Mouse (Mus musculus) megakaryocyte, embryonic 14.5 days (primary cell): ENCODE results near the gene Grap.

Source experiments
- FLI1 ChIP-seq: IDR thresholded peaks from 2 replicates; pipeline ENCODE4 v1.6.1; 2012; ENCODE audit warnings: low read length, inconsistent platforms, mixed read lengths
- GATA1 ChIP-seq: IDR thresholded peaks from 3 replicates; pipeline ENCODE4 v1.6.1; 2012; ENCODE audit warnings: mixed read lengths, low read length, inconsistent platforms, borderline replicate concordance

DNA sequence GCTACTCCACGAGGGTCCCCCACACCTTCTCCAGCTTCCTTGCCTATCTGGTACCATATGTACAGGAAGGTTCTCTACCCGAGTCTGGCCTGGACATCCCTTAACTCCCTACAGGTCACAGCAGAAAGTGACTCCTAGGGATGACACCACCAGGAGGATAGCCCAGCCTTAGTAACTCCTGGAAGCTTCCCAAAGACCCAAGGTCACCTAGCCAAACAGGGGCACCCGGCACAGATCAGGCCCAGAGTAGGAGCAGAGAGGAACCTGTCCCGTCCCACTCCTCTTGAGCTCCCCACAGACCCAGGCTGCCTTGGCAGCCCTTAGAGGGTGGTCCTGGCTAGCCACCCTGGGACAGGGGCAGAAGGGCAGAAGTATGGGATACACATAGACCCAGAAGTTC lies 12.3 kb downstream of the Grap start:
- TF ChIP-seq GATA1 (no peak), FLI1 (no peak)
